Mouse (Mus musculus): ENCODE results near the gene Cdhr4. TPM values are rescaled to one million over a fixed set of nuclear protein-coding genes. Genes with fewer than 3 reads are reported as not detected.

Cdhr4 gene
- polyA plus RNA-seq, 1 experiment from 2014 or later = 1.3 TPM

DNA sequence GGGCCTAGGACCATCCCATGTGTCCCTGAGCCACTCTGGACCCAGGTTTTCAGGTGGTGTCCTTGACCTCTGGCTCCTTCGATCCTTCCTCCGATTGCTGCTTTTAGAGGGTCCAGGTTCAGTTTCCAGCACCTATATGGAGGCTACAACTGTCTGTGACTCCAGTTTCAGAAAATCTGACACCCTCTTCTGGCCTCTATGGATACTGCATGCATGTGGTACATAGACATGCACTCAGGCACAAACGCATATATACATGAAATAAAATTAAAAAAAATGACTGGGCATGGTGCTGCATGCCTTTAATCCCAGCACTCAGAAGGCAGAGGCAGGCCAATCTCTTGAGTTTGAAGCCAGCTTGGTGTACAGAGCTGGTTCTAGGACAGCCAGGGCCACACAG is 35.6 kb downstream of the Cdhr4 start:
- Histone ChIP-seq H3K4me3 (ENCODE audit: low read depth, low read length) (no peak overlapping the region), H3K4me1 (replicated peaks; ENCODE audit: control insufficient read depth, insufficient read depth) (no peaks in the 10 kb centered on the region), H3K27ac (replicated peaks) (no peak overlapping the region), H3K4me2 (replicated peaks; ENCODE audit: low read depth) (no peak overlapping the region), H3K36me3 (ENCODE audit: control insufficient read depth, insufficient read depth, low read length) (peaks cover 9% of the 10 kb centered on the region), H3K9ac (ENCODE audit: low read length) (no peak overlapping the region), H3K27me3 (ENCODE audit: control insufficient read depth, insufficient read depth, low read length) (no peaks in the 10 kb centered on the region), H3K9me3 (ENCODE audit: control insufficient read depth, low read length) (no peaks in the 10 kb centered on the region)
- TF ChIP-seq CTCF (IDR thresholded peaks at IDR 0.05; ENCODE audit: low read depth) (0 out of 2 replicates have a peak, but pooled peaks have one; percentile 17), EP300 (optimal IDR thresholded peaks at IDR 0.05) (no peak)
- WGBS = 97% methylated on average over 3 of the region's 3 CpGs
- ATAC-seq (ENCODE audit: low FRiP score, low TSS enrichment) (no peak), DNase-seq (ENCODE audit: low spot score) (no peak)

DNA sequence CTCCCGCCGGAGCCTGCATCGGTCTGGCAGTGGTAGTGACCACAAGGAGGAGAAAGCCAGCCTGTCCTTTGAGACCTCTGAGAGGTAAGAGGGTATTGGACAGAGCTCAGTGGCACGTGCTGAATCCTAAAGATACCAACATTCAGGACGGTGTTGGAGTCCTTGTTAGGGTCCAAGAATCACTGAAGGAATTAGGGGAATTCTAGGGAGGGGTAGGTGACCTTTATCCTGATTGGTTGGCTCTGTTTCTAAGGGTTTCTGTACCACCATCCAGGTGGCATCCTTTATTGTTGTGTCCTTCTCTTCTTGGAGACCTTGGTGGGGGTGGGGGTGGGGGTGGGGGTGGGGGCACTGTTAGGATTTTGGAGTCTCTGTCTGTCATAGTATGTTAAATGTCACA is 39.8 kb downstream of the Cdhr4 start:
- H3K9ac ChIP-seq (ENCODE audit: low read length) = no peak overlapping the region
- no peaks in the 10 kb centered on the region for H3K4me1 ChIP-seq (replicated peaks; ENCODE audit: control insufficient read depth, insufficient read depth)
- TF ChIP-seq EP300 (optimal IDR thresholded peaks at IDR 0.05) = no peak
- TF ChIP-seq CTCF (IDR thresholded peaks at IDR 0.05; ENCODE audit: low read depth) = no peak
- no peaks in the 10 kb centered on the region for H3K9me3 ChIP-seq (ENCODE audit: control insufficient read depth, low read length)
- H3K4me2 ChIP-seq (replicated peaks; ENCODE audit: low read depth) = no peak overlapping the region
- ATAC-seq (ENCODE audit: low FRiP score, low TSS enrichment) (no peak), DNase-seq (ENCODE audit: low spot score) (no peak)
- 91% methylated on average over 5 of the region's 5 CpGs for WGBS
- H3K27ac ChIP-seq (replicated peaks) = no peak overlapping the region
- H3K27me3 ChIP-seq (ENCODE audit: control insufficient read depth, insufficient read depth, low read length) = no peaks in the 10 kb centered on the region
- H3K36me3 ChIP-seq (ENCODE audit: control insufficient read depth, insufficient read depth, low read length) = peaks cover 6% of the 10 kb centered on the region
- no peak overlapping the region for H3K4me3 ChIP-seq (ENCODE audit: low read depth, low read length)

DNA sequence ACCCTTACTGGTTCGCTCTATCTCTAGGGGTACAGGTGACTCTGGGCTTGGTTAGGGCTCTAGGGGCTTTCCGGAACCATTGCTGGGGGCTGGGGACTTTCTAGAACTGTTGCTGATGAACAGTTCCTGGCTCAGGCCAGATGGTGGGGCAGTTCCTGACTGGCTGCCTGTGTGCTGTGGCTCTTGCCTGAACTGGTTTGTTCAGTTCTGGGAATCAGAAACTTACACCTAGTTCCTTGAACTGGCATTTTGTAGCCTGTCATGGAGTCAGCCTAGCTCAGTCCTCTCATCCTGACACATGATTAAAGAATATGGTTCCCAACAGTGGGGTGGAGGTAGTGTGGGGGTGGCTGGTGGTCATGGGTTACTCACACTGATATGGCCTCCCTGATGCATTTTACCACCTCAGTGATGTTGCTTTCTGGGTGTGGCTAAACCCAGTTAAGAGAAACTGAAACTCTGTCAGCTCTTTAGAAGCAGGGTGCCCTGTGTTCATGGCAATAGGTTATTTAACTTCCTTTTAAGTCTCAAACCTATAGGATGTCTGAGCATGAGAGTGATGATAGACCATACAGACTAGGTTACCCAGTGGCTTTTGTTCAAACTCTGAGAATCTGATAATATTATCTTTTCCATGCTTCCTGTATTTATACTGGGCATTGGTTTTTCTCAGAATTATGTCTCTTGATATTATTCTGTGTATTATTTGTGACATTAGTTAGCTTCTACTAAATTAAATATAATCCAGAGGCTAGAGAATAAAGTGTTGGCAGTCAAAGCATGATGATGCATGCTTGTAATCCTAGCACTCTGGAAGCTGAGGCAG is 43.2 kb downstream of the Cdhr4 start:
- WGBS = 93% methylated on average over 2 of the region's 2 CpGs
- no peaks in the 10 kb centered on the region for H3K9me3 ChIP-seq (ENCODE audit: control insufficient read depth, low read length)
- no peaks in the 10 kb centered on the region for H3K27me3 ChIP-seq (ENCODE audit: control insufficient read depth, insufficient read depth, low read length)
- peak; percentile 65 for TF ChIP-seq CTCF (IDR thresholded peaks at IDR 0.05; ENCODE audit: low read depth)
- TF ChIP-seq EP300 (optimal IDR thresholded peaks at IDR 0.05) = peak; percentile 39
- peak; percentile 65 for DNase-seq (ENCODE audit: low spot score)
- H3K36me3 ChIP-seq (ENCODE audit: control insufficient read depth, insufficient read depth, low read length) = peaks cover 6% of the 10 kb centered on the region
- H3K9ac ChIP-seq (ENCODE audit: low read length) = no peak overlapping the region
- no peak overlapping the region for H3K4me3 ChIP-seq (ENCODE audit: low read depth, low read length)
- ATAC-seq (ENCODE audit: low FRiP score, low TSS enrichment) = peak; percentile 97
- peak overlapping the region; percentile 61 for H3K27ac ChIP-seq (replicated peaks)
- no peak overlapping the region for H3K4me2 ChIP-seq (replicated peaks; ENCODE audit: low read depth)
- H3K4me1 ChIP-seq (replicated peaks; ENCODE audit: control insufficient read depth, insufficient read depth) = no peaks in the 10 kb centered on the region

DNA sequence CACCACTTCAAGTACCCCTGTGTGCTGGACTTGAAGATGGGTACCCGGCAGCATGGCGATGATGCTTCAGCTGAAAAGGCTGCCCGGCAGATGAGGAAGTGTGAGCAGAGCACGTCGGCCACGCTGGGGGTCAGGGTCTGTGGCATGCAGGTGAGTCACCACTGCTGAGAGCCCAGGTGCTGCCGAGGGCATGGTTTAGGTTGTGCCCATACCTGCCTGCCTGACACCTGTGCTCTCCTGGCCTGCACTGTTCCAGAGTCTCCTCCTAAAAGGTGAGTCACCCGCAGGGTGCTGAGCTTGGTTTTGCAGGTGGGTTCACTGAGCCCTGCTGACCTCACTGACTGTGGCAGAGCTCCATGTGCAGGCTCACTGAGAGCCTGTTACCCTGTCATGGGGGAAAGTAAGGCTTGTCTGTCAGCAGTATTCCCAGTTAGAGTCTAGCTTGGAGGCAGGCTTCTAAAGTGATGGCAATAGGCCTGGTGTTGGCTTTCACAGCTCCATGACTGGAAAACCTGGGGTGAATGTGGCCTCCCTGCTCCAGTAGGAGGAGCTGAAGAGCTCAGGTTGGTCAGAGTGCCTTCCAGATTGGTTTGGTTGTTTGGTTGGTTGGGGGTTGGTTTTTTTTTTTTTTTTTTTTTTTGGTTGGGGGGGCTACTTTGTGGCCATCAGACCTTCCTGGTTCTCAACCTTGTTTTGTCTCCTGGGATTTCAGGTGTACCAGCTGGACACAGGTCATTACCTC is 52.6 kb downstream of the Cdhr4 start:
- Histone ChIP-seq H3K9me3 (ENCODE audit: control insufficient read depth, low read length) (no peaks in the 10 kb centered on the region), H3K4me2 (replicated peaks; ENCODE audit: low read depth) (no peak overlapping the region), H3K4me3 (ENCODE audit: low read depth, low read length) (no peak overlapping the region), H3K27me3 (ENCODE audit: control insufficient read depth, insufficient read depth, low read length) (no peaks in the 10 kb centered on the region), H3K27ac (replicated peaks) (no peak overlapping the region), H3K36me3 (ENCODE audit: control insufficient read depth, insufficient read depth, low read length) (peaks cover 25% of the 10 kb centered on the region), H3K4me1 (replicated peaks; ENCODE audit: control insufficient read depth, insufficient read depth) (no peaks in the 10 kb centered on the region), H3K9ac (ENCODE audit: low read length) (no peak overlapping the region)
- WGBS = 72% methylated on average over 8 of the region's 8 CpGs
- ATAC-seq (ENCODE audit: low FRiP score, low TSS enrichment) = no peak
- TF ChIP-seq CTCF (IDR thresholded peaks at IDR 0.05; ENCODE audit: low read depth) (peak; percentile 44), EP300 (optimal IDR thresholded peaks at IDR 0.05) (no peak)
- DNase-seq (ENCODE audit: low spot score) = no peak

DNA sequence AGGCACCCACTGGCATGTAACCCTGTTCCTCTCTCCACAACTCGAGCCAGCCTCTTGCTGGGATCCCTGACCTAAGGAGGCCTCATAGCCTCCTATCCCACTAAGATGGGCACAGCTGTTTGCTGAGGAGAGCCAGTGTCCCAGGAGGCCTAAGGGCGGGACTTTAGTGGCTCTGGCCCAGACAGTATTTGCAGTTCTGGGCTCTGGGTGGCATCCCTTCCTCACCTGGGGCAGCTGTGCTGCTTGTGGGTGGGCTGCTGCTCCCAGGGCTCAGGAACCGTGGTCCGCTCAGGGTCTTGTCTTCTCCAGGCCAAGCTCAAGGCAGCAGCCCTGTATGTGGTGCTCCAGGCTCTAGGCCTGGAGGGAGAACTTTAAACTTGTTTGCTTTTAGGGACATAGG is 54.3 kb downstream of the Cdhr4 start:
- Histone ChIP-seq H3K27me3 (ENCODE audit: control insufficient read depth, insufficient read depth, low read length) (no peaks in the 10 kb centered on the region), H3K9ac (ENCODE audit: low read length) (no peak overlapping the region), H3K27ac (replicated peaks) (no peak overlapping the region), H3K4me3 (ENCODE audit: low read depth, low read length) (no peak overlapping the region), H3K36me3 (ENCODE audit: control insufficient read depth, insufficient read depth, low read length) (peaks cover 24% of the 10 kb centered on the region), H3K4me1 (replicated peaks; ENCODE audit: control insufficient read depth, insufficient read depth) (no peaks in the 10 kb centered on the region), H3K9me3 (ENCODE audit: control insufficient read depth, low read length) (no peaks in the 10 kb centered on the region), H3K4me2 (replicated peaks; ENCODE audit: low read depth) (no peak overlapping the region)
- 88% methylated on average over 4 of the region's 4 CpGs for WGBS
- ATAC-seq (ENCODE audit: low FRiP score, low TSS enrichment) (no peak), DNase-seq (ENCODE audit: low spot score) (no peak)
- TF ChIP-seq CTCF (IDR thresholded peaks at IDR 0.05; ENCODE audit: low read depth) (no peak), EP300 (optimal IDR thresholded peaks at IDR 0.05) (no peak)

Measured in stomach, postnatal 0 days (tissue).